Mouse (Mus musculus) hindbrain, embryonic 12.5 days (tissue): ENCODE measurements at regions not wholly inside any gene's neighbourhood (a gene's known extent, or its start where the extent isn't known, plus 50 kb on each side); places are given as distances from the start of the nearest gene placed in this dataset.

ENCODE experiments used
- ATAC-seq: fragments of 200-750 bp; cut with Nextera tagmentation; 2 replicates; pipeline ENCODE4 v1.8.0; 2017; ENCODE audit warnings: moderate TSS enrichment; ENCODE audit not compliant: low FRiP score
- H3K27ac ChIP-seq: fragments of 300-500 bp; sonication (generic); 2 replicates; pipeline ENCODE4 v1.5.1; 2016; ENCODE audit warnings: mild to moderate bottlenecking
- H3K27me3 ChIP-seq: fragments of 300-500 bp; sonication (generic); 2 replicates; pipeline ENCODE4 v1.6.1; 2016; ENCODE audit warnings: mild to moderate bottlenecking
- H3K36me3 ChIP-seq: fragments of 300-500 bp; sonication (generic); 2 replicates; pipeline ENCODE4 v1.6.1; 2016; ENCODE audit warnings: mild to moderate bottlenecking
- H3K4me1 ChIP-seq: fragments of 300-500 bp; sonication (generic); 2 replicates; pipeline ENCODE4 v1.6.1; 2016
- H3K4me2 ChIP-seq: fragments of 300-500 bp; sonication (generic); replicated peaks from 2 replicates; pipeline ENCODE4 v1.6.1; 2016; ENCODE audit warnings: mild to moderate bottlenecking
- H3K4me3 ChIP-seq: fragments of 300-500 bp; sonication (generic); 2 replicates; pipeline ENCODE4 v1.5.1; 2016; ENCODE audit warnings: mild to moderate bottlenecking
- H3K9ac ChIP-seq: fragments of 300-500 bp; sonication (generic); 2 replicates; pipeline ENCODE4 v1.6.1; 2016; ENCODE audit warnings: mild to moderate bottlenecking, moderate library complexity
- H3K9me3 ChIP-seq: fragments of 300-500 bp; sonication (generic); replicated peaks from 2 replicates; pipeline ENCODE4 v1.6.1; 2016; ENCODE audit warnings: mild to moderate bottlenecking
- WGBS: fragments of 180-500 bp; shearing (Covaris S2); methylation state at CpG from one replicate; pipeline ENCODE4 v1.1.7; 2016; 5-methylcytosine and 5-hydroxymethylcytosine counted together

DNA sequence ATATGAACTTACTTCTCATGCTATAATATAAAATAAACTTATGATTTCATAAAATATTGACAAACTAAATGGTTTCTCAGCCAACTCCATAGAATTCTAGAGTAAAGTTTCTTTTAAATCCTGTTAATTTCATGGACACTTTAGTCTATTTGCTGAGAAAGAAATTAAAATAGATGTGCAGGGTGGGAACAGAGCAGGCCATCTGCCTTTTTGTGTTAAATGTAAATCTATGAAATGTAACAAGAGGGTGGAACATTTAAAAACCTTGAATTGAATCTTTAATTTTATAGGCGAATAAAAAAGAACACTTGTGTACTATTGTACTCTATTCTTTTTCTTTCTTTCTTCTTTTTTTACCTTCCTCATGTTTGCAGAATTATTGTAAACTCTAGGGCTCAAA, 1050.7 kb downstream of the Tbl1xr1 start:
- Histone ChIP-seq H3K36me3 (no peaks in the 10 kb centered on the region), H3K4me1 (no peaks in the 10 kb centered on the region), H3K9ac (no peak overlapping the region), H3K27me3 (no peaks in the 10 kb centered on the region), H3K9me3 (no peaks in the 10 kb centered on the region), H3K4me3 (no peak overlapping the region), H3K27ac (no peak overlapping the region), H3K4me2 (no peak overlapping the region)
- ATAC-seq, result no peak
- WGBS, result 81% methylated on average over 1 of the region's 1 CpGs

DNA sequence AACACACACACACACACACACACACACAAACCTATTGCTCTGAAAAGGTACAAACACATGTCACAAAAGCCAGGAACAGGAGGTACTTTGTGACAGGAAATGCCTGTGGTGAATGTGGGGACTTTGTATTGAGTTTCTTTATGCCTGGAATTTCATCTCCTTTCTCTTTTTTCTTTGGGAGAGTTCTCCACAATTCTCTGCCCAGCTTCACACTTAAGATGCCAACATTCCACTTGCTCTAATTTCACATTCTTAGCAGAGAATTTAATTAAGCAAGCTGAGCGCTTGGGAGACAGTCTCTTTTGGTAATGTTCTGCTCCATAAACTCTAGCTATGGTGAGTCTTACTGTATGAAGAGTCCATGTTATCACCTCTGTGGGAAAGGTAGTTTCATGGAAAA, 1059.1 kb downstream of the Tbl1xr1 start:
- H3K27ac ChIP-seq, result no peak overlapping the region
- no peak for ATAC-seq
- H3K4me1 ChIP-seq, result no peaks in the 10 kb centered on the region
- H3K27me3 ChIP-seq, result no peaks in the 10 kb centered on the region
- no peaks in the 10 kb centered on the region for H3K36me3 ChIP-seq
- no peak overlapping the region for H3K4me3 ChIP-seq
- no peak overlapping the region for H3K9ac ChIP-seq
- no peak overlapping the region for H3K4me2 ChIP-seq
- H3K9me3 ChIP-seq, result no peaks in the 10 kb centered on the region
- WGBS, result 79% methylated on average over 1 of the region's 1 CpGs

DNA sequence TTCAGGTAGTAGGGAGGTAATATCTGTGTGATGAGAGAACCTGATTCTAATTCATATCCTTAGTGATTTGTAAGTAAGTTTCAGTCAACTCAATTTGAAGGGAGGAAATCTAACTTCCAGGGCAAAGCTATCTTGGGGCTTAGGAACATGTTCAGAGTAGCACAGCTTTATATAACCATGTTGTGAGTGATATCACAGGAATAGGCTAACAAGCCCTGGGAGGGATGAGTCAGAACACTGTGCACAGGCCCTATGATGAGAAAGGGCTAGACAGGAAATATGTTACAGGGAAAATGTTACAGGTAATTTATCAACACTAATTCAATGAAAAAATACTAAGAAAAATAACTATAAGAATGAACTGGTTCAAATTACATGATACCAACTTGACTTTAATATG, 1062.5 kb downstream of the Tbl1xr1 start:
- Histone ChIP-seq H3K4me2 (no peak overlapping the region), H3K36me3 (no peaks in the 10 kb centered on the region), H3K27me3 (no peaks in the 10 kb centered on the region), H3K9ac (no peak overlapping the region), H3K4me3 (no peak overlapping the region), H3K4me1 (no peaks in the 10 kb centered on the region), H3K9me3 (no peaks in the 10 kb centered on the region), H3K27ac (no peak overlapping the region)
- no peak for ATAC-seq

DNA sequence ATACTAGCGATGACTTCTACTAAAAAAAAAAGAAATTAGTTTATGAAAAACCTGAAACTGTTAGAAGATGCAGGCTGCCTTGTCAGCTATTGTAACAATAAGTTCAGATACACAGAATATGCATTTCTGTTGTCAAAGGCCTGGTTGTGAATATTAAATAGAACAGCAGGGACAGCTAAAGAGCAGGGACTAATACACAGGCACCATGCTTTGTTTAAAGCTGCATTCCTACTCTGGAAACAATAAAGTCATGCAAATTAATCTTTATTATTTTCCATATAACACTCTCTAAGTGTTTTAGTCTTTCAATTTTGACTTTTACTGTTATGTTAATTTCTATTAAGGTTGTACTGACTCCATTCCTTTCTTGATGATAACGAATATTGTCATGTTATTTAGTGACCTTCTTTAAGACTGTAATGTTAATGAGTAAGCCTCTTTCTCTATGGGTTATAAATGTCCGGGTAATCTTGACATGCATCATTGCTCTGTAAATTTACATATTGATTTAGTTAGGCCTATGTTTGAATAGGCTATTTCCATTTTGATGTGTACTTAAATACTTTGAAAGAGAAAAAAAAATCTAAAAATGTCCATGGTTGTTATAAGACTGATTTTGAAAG, 1088.5 kb downstream of the Tbl1xr1 start:
- Histone ChIP-seq H3K4me1 (no peaks in the 10 kb centered on the region), H3K4me3 (no peak overlapping the region), H3K27me3 (no peaks in the 10 kb centered on the region), H3K9me3 (no peaks in the 10 kb centered on the region), H3K36me3 (no peaks in the 10 kb centered on the region), H3K9ac (no peak overlapping the region), H3K27ac (no peak overlapping the region), H3K4me2 (no peak overlapping the region)
- WGBS, result 64% methylated on average over 3 of the region's 3 CpGs
- peak; percentile 72 for ATAC-seq

DNA sequence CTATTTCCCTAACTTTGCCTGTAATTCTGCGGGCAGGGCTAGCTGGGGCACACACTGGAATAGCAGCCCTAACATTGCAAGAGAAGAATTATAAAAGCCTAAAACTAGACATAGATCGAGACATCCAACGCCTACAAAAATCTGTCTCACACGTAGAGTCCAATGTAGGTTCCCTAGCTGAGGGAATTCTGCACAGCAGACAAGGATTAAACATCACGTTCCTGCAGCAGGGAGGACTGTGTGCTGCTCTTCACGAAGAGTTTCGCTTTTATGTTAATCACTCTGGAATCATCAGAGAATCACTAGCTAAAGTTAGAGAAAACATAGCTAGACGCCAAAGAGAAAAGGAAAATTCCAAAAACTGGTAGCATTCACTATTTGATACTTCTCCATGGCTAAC, 1106.9 kb downstream of the Tbl1xr1 start:
- ATAC-seq, result no peak
- Histone ChIP-seq H3K4me3 (no peak overlapping the region), H3K27ac (no peak overlapping the region), H3K4me2 (no peak overlapping the region), H3K9me3 (no peaks in the 10 kb centered on the region), H3K4me1 (no peaks in the 10 kb centered on the region), H3K36me3 (no peaks in the 10 kb centered on the region), H3K9ac (no peak overlapping the region), H3K27me3 (no peaks in the 10 kb centered on the region)
- 93% methylated on average over 8 of the region's 8 CpGs for WGBS

DNA sequence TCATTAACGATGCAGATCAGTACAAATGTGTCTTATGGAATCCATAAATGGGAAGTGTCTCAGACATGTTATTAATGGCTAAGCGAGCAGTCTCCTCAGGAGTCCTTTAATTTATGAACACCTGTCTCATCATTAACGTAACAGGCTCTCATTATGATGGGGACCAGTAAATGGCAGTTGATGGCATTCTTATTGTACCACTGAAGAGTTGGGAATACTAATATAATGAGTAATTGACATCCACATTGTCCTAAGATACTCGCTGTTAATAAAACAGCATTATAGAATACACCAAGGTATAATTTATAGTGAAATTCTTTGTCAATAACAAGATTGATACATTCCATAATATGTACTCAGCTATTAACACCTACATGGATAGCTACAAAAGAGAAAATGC, 1112.0 kb downstream of the Tbl1xr1 start:
- ATAC-seq, result no peak
- Histone ChIP-seq H3K27me3 (no peaks in the 10 kb centered on the region), H3K4me2 (no peak overlapping the region), H3K9ac (no peak overlapping the region), H3K4me1 (no peaks in the 10 kb centered on the region), H3K36me3 (no peaks in the 10 kb centered on the region), H3K9me3 (no peaks in the 10 kb centered on the region), H3K4me3 (no peak overlapping the region), H3K27ac (no peak overlapping the region)
- 82% methylated on average over 4 of the region's 4 CpGs for WGBS

DNA sequence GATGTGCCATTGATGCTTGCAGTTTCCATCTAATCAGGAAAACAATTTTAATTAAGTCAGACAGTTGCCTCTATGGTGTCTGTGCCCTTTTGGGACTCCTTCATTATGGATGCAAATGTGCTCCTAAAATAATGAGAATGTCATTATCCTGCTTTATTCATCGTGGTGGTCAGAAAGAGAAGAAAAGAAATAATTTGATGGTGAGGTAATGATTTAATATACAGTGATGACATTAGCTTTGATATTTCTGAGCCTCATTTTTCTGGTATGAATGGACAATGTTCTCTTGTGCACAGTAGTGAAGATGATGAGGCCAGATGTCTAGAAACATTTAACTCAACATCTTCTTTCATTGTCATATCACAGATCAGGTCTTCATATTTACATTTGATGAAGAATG, 1123.6 kb downstream of the Tbl1xr1 start:
- Histone ChIP-seq H3K36me3 (no peaks in the 10 kb centered on the region), H3K27ac (no peak overlapping the region), H3K4me3 (no peak overlapping the region), H3K4me2 (no peak overlapping the region), H3K4me1 (no peaks in the 10 kb centered on the region), H3K9ac (no peak overlapping the region), H3K27me3 (no peaks in the 10 kb centered on the region), H3K9me3 (no peaks in the 10 kb centered on the region)
- WGBS, result 73% methylated on average over 1 of the region's 1 CpGs
- no peak for ATAC-seq

DNA sequence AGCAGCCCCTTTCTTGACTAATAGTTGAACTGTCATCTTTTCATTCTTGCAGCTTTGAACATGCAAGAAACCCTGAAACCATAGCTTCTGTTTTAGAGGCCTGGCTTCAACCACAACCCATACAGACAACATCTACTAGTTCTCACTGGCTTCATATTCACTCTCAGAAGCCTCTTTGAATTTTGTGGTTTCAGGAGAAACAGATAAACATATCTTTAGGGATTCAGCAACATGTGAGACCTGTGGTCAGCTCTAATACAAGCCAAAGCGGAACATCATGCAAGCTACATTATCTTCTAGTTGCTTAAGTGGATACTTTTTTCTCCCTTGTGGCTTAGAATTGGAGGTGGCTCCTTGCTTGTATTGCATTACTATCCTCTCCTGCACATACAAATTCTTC, 1138.0 kb downstream of the Tbl1xr1 start:
- ATAC-seq, result no peak
- 89% methylated on average over 1 of the region's 1 CpGs for WGBS

DNA sequence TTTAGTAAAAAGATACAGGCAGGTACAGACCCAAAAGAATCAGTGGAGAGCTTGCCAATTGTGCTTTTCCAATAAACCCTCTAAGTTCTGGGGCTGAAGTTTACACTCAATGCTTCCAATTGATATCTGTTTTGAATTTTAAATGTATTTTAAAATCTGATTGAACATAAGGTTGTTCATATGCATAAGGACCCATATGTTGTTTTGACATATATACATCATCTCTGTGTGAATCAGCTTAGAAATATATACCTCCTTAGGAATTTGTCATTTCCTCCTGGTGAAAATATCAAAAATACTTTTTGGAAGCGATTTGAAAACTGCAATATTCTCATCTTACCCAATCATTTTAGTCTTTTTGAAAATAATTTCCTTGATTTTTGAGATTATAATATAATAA, 1140.3 kb downstream of the Tbl1xr1 start:
- Histone ChIP-seq H3K4me1 (no peaks in the 10 kb centered on the region), H3K9me3 (no peaks in the 10 kb centered on the region), H3K27me3 (no peaks in the 10 kb centered on the region), H3K36me3 (no peaks in the 10 kb centered on the region), H3K27ac (no peak overlapping the region), H3K4me2 (no peak overlapping the region), H3K4me3 (no peak overlapping the region), H3K9ac (no peak overlapping the region)
- 71% methylated on average over 1 of the region's 1 CpGs for WGBS
- ATAC-seq, result no peak

More for the DNA sequence above, 1138.0 kb downstream of the Tbl1xr1 start:
- H3K4me1 ChIP-seq, result no peaks in the 10 kb centered on the region
- no peaks in the 10 kb centered on the region for H3K36me3 ChIP-seq
- no peak overlapping the region for H3K27ac ChIP-seq
- no peak overlapping the region for H3K9ac ChIP-seq
- no peaks in the 10 kb centered on the region for H3K9me3 ChIP-seq
- no peak overlapping the region for H3K4me3 ChIP-seq
- no peak overlapping the region for H3K4me2 ChIP-seq
- H3K27me3 ChIP-seq, result no peaks in the 10 kb centered on the region

DNA sequence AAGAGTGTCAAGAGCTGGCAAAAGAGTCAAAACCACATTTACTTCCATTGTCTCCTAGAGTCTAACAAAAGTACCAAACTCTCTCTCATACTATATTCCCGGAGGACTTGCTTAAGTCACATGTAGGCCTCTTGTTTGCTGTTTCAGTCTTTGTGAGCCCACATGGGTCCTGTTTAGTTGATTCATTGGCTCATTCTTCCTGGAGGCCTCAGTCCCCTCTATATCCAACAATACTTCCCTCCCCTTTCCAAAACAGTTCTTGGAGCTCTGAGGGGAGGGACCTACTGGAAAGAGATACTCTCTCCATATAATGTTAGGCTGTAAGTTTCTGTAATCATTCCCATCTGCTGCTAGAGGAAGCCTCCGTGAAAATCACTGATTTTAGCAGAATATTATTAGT, 1171.8 kb downstream of the Tbl1xr1 start:
- no peaks in the 10 kb centered on the region for H3K27me3 ChIP-seq
- no peak overlapping the region for H3K4me3 ChIP-seq
- H3K4me1 ChIP-seq, result no peaks in the 10 kb centered on the region
- H3K27ac ChIP-seq, result no peak overlapping the region
- no peak overlapping the region for H3K9ac ChIP-seq
- H3K36me3 ChIP-seq, result no peaks in the 10 kb centered on the region
- no peak overlapping the region for H3K4me2 ChIP-seq
- ATAC-seq, result no peak
- WGBS, result 79% methylated on average over 2 of the region's 2 CpGs
- H3K9me3 ChIP-seq, result no peaks in the 10 kb centered on the region

DNA sequence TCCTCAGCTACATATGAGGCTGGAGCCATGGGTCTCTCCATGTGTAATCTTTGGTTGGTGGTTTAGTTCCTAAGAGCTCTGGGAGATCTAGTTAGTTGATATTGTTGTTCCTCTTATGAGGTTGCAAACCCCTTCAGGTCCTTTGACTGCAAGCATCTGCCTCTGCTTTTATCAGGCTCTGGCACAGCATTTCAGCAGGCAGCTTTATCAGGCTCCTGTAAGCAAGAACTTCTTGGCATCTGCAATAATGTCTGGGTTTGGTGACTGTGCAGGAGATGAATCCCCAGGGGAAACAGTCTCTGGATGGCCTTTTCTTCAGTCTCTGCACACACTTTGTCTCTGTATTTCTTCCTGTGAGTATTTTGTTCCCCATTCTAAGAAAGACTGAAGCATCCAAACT, 1175.7 kb downstream of the Tbl1xr1 start:
- H3K9me3 ChIP-seq, result no peaks in the 10 kb centered on the region
- H3K4me1 ChIP-seq, result no peaks in the 10 kb centered on the region
- no peak overlapping the region for H3K4me2 ChIP-seq
- no peaks in the 10 kb centered on the region for H3K27me3 ChIP-seq
- H3K4me3 ChIP-seq, result no peak overlapping the region
- ATAC-seq, result no peak
- no peak overlapping the region for H3K27ac ChIP-seq
- H3K36me3 ChIP-seq, result no peaks in the 10 kb centered on the region
- H3K9ac ChIP-seq, result no peak overlapping the region

DNA sequence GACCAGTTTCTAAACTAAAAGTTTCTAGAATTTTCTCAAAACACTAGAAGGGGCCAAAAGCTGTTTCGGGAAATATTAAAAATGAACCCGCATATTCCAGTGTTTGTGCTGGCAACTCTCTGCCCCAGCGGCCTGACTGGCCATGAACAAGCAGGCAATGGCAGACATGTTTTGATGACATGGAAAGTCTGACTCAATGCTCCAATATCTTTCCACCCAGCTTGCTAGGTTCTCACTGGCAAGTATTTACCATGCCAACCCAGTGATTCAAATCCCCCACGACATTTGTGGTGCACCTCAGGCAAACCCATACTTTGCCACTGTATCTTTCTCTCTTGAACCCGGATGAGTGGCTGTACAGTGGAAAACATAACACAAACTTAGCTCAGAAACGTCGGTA, 1222.4 kb downstream of the Tbl1xr1 start:
- ATAC-seq, result no peak

DNA sequence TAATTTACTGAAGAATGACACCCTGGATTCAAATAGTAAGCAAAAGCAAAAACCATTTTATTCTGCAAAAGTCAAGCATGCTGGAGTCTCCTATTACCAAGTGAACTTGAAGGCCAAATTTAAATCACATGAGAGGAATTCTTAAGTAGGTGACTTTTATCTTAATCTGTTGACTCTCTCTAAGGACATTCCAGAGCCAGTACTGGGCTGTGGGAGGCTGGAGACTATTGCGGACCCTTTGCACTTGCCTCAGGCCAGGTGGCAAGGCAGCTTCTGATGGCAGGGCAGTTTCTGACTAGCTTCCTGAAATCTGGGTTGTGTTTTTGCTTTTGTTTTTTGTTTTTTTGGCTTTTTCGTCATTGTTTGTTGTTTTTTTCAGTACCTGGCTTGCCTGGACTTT, 1257.8 kb downstream of the Tbl1xr1 start:
- ATAC-seq, result no peak
- Histone ChIP-seq H3K36me3 (no peaks in the 10 kb centered on the region), H3K4me3 (no peak overlapping the region), H3K9me3 (no peaks in the 10 kb centered on the region), H3K9ac (no peak overlapping the region), H3K4me1 (no peaks in the 10 kb centered on the region), H3K27me3 (no peaks in the 10 kb centered on the region), H3K27ac (no peak overlapping the region), H3K4me2 (no peak overlapping the region)
- WGBS, result 75% methylated on average over 2 of the region's 2 CpGs

More for the DNA sequence above, 1222.4 kb downstream of the Tbl1xr1 start:
- WGBS, result 91% methylated on average over 7 of the region's 7 CpGs
- Histone ChIP-seq H3K4me1 (no peaks in the 10 kb centered on the region), H3K27me3 (no peaks in the 10 kb centered on the region), H3K9me3 (no peaks in the 10 kb centered on the region), H3K4me2 (no peak overlapping the region), H3K4me3 (no peak overlapping the region), H3K27ac (no peak overlapping the region), H3K36me3 (no peaks in the 10 kb centered on the region), H3K9ac (no peak overlapping the region)

DNA sequence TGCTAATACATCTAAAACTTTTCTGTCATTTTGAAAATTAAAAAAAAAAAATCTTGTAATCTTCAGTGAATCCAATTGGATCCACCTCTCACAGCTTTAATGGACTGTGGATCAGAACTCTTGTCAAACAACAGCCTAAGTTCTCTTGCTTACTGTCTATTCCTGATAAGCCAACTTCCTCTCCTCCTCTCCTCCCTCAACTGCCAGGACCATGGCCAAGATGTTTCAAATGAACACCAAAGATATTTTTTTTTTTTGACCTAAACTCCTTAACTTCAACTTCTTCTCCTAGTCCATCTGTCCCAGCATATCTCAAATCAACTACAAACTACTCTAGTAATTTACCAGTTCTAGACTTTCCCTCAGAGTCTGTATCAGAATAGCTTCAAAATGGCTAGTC, 1258.5 kb downstream of the Tbl1xr1 start:
- no peaks in the 10 kb centered on the region for H3K36me3 ChIP-seq
- H3K4me3 ChIP-seq, result no peak overlapping the region
- no peaks in the 10 kb centered on the region for H3K9me3 ChIP-seq
- H3K4me2 ChIP-seq, result no peak overlapping the region
- H3K27me3 ChIP-seq, result no peaks in the 10 kb centered on the region
- H3K27ac ChIP-seq, result no peak overlapping the region
- no peak for ATAC-seq
- H3K4me1 ChIP-seq, result no peaks in the 10 kb centered on the region
- no peak overlapping the region for H3K9ac ChIP-seq
